Mouse (Mus musculus) olfactory bulb, adult 2 months (tissue): ENCODE results near the gene 1700022I11Rik. TPM values are rescaled to one million over a fixed set of nuclear protein-coding genes. Genes with fewer than 3 reads are reported as not detected.

Experiments
- H3K27ac ChIP-seq: fragments of 200-500 bp; 2 replicates; pipeline ENCODE4 v1.5.1; 2012; ENCODE audit warnings: low read depth, low read length; ENCODE audit not compliant: insufficient read depth
- H3K4me1 ChIP-seq: fragments of 200-500 bp; 2 replicates; pipeline ENCODE4 v1.6.1; 2012; ENCODE audit warnings: low read length; ENCODE audit not compliant: control insufficient read depth, insufficient read depth
- H3K4me3 ChIP-seq: fragments of 200-500 bp; 2 replicates; pipeline ENCODE4 v1.5.1; 2012; ENCODE audit warnings: mild to moderate bottlenecking, low read depth, low read length, moderate library complexity; ENCODE audit not compliant: insufficient read depth
- CTCF ChIP-seq: fragments of 200-500 bp; IDR thresholded peaks from 2 replicates; pipeline ENCODE4 v1.5.1; 2012; ENCODE audit warnings: low read depth, mild to moderate bottlenecking, low read length, moderate library complexity; ENCODE audit not compliant: insufficient read depth
- POLR2A ChIP-seq: fragments of 200-500 bp; IDR thresholded peaks from 2 replicates; pipeline ENCODE4 v1.6.1; 2012; ENCODE audit warnings: mild to moderate bottlenecking, low read depth, low read length, moderate library complexity; ENCODE audit not compliant: insufficient read depth
- WGBS: fragments of 180-500 bp; shearing (Covaris S2); methylation state at CpG from one replicate; pipeline ENCODE4 v1.1.7; 2018; 5-methylcytosine and 5-hydroxymethylcytosine counted together
- polyA plus RNA-seq: library from polyadenylated mRNA; stranded (reverse); fragments of >200 nt; gene quantifications from 2 replicates; pipeline ENCODE4 v1.2.4, GENCODE M21; 2012; ENCODE audit warnings: low replicate concordance; ENCODE audit not compliant: missing spikeins, insufficient read depth, insufficient read length

The 1700022I11Rik gene
- polyA plus RNA-seq, result not detected in 2 replicates

DNA sequence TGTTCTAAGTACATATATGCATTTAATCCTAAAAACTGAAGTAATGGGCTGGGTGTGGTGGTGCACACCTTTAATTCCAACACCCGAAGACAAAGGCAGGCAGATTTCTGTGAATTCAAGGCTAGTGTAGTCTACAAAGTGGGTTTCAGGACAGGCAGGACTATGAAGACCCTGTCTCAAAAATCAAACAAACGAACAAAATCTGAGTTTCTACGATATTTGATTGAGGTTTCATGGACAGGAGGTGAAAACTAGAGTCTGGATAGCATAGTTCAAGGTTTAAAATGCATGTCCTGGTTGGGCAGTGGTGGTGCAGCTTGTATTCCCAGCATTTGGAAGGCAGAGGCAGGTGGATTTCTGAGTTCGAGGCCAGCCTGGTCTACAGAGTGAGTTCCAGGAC, at the start of gene 1700022I11Rik:
TSS of gene 1700022I11Rik (plus strand) at position 301 of the 400 bp plus-strand sequence.
- Histone ChIP-seq H3K27ac (no peak within 1 kb of the TSS), H3K4me3 (no peak within 1 kb of the TSS), H3K4me1 (peaks cover 2% of the 10 kb centered on the region)
- WGBS, result 93% methylated on average over 4 of the region's 4 CpGs
- TF ChIP-seq POLR2A (no peak), CTCF (no peak)

DNA sequence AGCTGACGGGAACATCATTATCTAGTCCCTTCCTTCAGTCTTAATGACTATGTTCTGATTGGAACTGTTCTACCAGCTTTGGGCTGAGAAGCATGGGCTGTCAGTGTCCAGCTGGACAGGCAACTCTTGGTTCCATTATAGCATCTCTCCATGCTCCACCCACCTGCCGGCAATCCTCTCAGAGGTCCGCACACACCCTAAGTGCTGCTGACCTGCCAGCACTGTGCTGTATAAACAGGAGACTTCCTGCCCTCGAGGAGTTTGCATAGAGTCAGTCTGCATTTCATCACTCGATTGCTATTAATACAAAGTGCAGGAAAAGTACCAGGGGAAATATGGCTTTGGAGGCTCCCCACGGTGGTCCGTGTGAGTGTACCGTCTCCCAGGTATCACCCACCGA, 48.7 kb upstream of the 1700022I11Rik start:
- 76% methylated on average over 9 of the region's 9 CpGs for whole genome bisulfite sequencing
- no peak for TF ChIP-seq CTCF
- TF ChIP-seq POLR2A, result no peak
- Histone ChIP-seq H3K4me1 (peaks cover 14% of the 10 kb centered on the region), H3K27ac (no peak overlapping the region), H3K4me3 (no peak overlapping the region)

DNA sequence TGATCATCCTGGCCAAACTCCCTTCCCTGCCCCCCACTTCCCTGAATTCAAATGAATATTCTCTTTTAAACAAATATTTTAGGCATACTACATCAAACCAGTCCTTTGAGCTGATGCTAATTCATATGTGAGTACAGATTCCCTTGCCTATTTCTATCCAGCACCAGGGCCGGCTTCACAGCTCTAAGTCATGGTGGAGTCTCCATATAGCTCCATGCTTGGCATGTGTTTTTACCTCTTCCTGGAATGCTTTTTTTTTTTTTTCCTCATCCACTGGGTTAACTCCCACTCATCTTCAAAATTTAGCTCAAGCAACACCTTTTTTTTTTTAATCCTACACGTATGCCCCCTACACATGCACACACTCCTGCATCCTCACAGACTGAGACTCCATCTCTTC, 47.9 kb upstream of the 1700022I11Rik start:
- TF ChIP-seq CTCF, result no peak
- TF ChIP-seq POLR2A, result no peak
- 59% methylated on average over 2 of the region's 2 CpGs for WGBS
- Histone ChIP-seq H3K4me3 (no peak overlapping the region), H3K4me1 (peaks cover 12% of the 10 kb centered on the region), H3K27ac (no peak overlapping the region)

DNA sequence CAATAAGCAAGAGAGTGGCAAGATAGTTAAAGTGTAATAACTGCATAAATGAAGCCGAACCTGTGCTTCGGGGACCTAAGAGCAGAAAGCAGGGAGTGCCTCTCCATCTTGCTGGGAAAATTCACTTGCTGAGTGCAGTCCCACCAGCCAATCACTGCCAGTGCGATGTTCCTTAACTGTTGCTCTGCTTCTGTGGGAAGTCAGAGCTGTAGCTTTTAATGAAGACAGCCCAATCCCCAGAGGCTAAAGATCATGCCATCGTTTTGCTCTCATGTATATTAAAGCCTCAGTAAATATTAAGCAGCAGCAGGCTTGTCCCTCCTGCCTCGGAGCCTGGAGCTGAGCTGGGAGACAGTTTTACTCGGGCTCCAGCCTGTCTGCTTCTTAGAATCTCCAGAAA, 47.3 kb upstream of the 1700022I11Rik start:
- no peak overlapping the region for H3K4me3 ChIP-seq
- H3K27ac ChIP-seq, result no peak overlapping the region
- TF ChIP-seq CTCF (no peak), POLR2A (no peak)
- 69% methylated on average over 6 of the region's 6 CpGs for WGBS
- peaks cover 12% of the 10 kb centered on the region for H3K4me1 ChIP-seq

DNA sequence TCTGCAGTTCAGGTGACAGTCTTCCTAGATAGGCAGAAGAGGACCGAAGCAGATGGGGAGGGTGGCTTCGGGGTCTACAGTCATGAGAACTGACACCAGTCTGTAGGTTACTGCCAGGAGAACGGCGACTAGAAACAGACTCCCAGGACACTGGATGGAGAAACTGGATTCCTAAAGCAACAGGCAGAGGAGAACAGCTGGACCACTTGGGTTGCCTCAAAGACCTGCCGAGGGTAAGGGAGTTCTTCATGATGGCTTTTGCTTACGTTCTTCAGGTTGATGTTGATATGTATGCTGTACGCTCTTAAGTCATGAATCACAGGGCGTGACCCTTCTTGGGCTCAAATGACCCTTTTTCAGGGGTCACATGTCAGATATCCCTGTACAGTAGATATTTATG, 46.9 kb upstream of the 1700022I11Rik start:
- WGBS, result 90% methylated on average over 8 of the region's 8 CpGs

DNA sequence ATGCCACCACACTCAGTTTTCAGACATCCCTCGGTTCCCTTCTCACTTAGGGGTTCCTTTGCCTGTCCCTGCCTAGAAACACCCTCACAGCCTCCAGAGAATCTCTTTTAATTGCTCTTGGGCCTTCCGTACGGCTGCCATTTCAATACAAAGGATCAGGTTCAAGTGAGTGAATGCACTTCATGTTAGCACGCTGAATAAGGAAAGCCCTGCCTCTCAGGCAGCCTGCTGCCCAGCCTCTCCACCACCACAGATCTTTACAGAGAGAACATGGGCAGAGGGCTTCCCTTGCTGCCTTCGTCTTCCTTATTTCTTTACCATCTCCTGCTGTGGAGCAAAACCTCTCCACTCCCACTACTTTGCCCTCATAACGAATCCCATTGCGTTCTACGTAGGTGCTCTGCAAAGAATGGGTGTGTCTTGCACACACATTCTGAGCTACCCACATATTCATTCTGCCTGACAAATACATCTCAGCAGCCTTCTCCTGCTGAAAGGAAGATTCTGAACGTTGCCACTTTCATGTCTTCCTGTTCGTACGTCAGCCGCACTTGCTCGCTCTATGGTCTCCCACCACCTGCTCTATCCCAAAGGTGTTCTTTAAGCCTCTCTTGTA, 45.2 kb upstream of the 1700022I11Rik start:
- WGBS, result 72% methylated on average over 13 of the region's 13 CpGs
- no peak overlapping the region for H3K4me3 ChIP-seq

More for the DNA sequence above, 46.9 kb upstream of the 1700022I11Rik start:
- no peak overlapping the region for H3K27ac ChIP-seq
- H3K4me3 ChIP-seq, result no peak overlapping the region
- TF ChIP-seq POLR2A (no peak), CTCF (no peak)
- peaks cover 8% of the 10 kb centered on the region for H3K4me1 ChIP-seq

DNA sequence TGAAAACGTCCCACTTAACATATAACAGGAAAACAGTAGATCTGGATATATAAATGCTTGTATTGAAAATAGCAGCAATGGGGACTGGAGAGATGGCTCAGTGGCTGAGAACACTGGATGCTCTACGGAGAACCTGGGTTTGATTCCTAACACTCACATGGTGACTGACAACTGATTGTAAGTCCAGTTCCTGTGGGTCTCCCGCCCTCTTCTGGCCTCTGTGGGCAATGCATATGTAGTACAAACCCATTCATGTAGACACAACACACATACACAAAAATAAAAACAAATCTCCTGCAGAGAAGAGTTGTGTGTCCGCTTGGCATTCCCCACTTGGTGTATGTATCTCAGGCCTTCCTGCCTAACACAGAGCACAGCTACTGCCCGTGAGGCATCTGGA, 41.2 kb upstream of the 1700022I11Rik start:
- 92% methylated on average over 5 of the region's 5 CpGs for WGBS
- no peak overlapping the region for H3K27ac ChIP-seq
- TF ChIP-seq POLR2A (no peak), CTCF (no peak)

More for the DNA sequence above, 45.2 kb upstream of the 1700022I11Rik start:
- 0 out of 2 replicates have a peak, but pooled peaks cover 2% of the 10 kb centered on the region for H3K4me1 ChIP-seq
- no peak for TF ChIP-seq POLR2A
- TF ChIP-seq CTCF, result no peak
- no peak overlapping the region for H3K27ac ChIP-seq

DNA sequence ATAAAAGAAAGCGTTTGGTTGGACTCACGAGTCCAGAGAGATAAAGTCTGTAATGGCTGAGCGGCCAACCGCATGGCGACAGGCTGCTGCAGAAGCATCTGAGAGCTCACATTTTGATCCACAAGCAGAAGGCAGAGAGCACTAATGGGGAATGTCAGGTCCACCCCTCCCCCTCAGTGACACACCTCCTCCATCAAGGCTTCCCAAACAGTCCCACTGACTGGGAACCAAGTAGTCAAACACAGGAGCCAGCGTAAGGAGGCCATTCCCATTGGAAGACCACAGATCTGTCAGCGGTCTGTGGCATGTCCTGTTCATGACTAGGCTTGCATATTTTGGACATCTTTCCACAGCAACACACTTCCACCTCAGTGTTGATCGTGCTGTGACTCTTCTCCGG, 40.5 kb upstream of the 1700022I11Rik start:
- H3K4me3 ChIP-seq, result no peak overlapping the region
- 96% methylated on average over 9 of the region's 9 CpGs for WGBS

More for the DNA sequence above, 41.2 kb upstream of the 1700022I11Rik start:
- H3K4me1 ChIP-seq, result peaks cover 11% of the 10 kb centered on the region
- no peak overlapping the region for H3K4me3 ChIP-seq

DNA sequence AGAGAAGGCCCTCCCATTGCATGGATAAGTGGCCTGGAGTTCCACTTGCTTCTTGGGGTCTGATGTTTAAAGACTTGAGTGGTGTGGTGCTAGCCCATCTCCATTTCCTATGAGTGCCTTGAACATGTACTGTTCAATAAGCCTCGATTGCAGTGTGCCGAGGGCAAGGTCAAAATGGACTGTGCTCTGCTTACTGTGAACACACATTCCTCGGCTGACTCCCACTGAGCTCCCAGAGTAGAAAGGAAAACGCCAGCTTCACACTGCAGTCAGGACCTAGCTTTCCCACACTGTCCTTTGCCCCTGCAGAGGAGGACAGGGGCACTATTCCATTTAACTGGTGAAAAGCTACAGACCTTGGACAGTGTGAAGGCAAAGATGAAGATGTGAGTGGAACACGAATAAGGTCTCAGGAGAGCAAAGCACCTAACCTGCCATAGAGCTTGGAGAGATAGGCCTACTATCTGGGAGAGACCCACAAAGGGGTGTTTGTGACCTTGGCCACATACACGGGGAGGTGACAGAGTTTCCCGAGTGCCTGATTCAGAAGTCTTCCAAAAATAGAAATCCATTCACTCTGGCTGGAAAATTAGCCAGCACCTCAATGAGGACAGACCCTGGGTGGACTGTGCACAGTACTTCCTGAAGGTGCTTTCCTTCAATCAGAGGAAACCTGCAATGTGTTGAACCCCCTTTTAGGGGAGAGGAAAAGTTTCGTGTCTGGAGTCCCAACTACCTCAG, 37.0 kb upstream of the 1700022I11Rik start:
- Histone ChIP-seq H3K4me1 (peaks cover 21% of the 10 kb centered on the region), H3K4me3 (no peak overlapping the region), H3K27ac (no peak overlapping the region)
- 54% methylated on average over 8 of the region's 8 CpGs for WGBS
- TF ChIP-seq CTCF (no peak), POLR2A (no peak)

More for the DNA sequence above, 40.5 kb upstream of the 1700022I11Rik start:
- no peak for TF ChIP-seq CTCF
- TF ChIP-seq POLR2A, result no peak
- Histone ChIP-seq H3K4me1 (peaks cover 17% of the 10 kb centered on the region), H3K27ac (no peak overlapping the region)
